Mouse (Mus musculus) hindbrain, embryonic 11.5 days (tissue): Measurements from ENCODE around the gene Map3k5. TPM values are rescaled to one million over a fixed set of nuclear protein-coding genes. Genes with fewer than 3 reads are reported as not detected.

ENCODE experiments used
- ATAC-seq: fragments of 200-750 bp; cut with Nextera tagmentation; 2 replicates; pipeline ENCODE4 v1.8.0; 2017; ENCODE audit warnings: mild to moderate bottlenecking, moderate TSS enrichment, moderate library complexity; ENCODE audit not compliant: low FRiP score
- DNase-seq: peaks from one replicate; pipeline ENCODE4 v3.0.0-alpha.2; 2015; ENCODE audit warnings: low spot score
- H3K27ac ChIP-seq: fragments of 300-500 bp; sonication (generic); 2 replicates; pipeline ENCODE4 v1.5.1; 2014; ENCODE audit warnings: mild to moderate bottlenecking, low read depth, low read length
- H3K27me3 ChIP-seq: fragments of 300-500 bp; sonication (generic); 2 replicates; pipeline ENCODE4 v1.6.1; 2014; ENCODE audit warnings: mild to moderate bottlenecking, low read length, moderate library complexity, mixed read lengths; ENCODE audit not compliant: control insufficient read depth, insufficient read depth
- H3K36me3 ChIP-seq: fragments of 300-500 bp; sonication (generic); 2 replicates; pipeline ENCODE4 v1.6.1; 2014; ENCODE audit warnings: mild to moderate bottlenecking, low read length, moderate library complexity, mixed read lengths; ENCODE audit not compliant: control insufficient read depth, insufficient read depth
- H3K4me1 ChIP-seq: fragments of 300-500 bp; sonication (generic); replicated peaks from 2 replicates; pipeline ENCODE4 v1.6.1; 2014; ENCODE audit warnings: low read length, mixed read lengths; ENCODE audit not compliant: control insufficient read depth, insufficient read depth
- H3K4me2 ChIP-seq: fragments of 300-500 bp; sonication (generic); replicated peaks from 2 replicates; pipeline ENCODE4 v1.6.1; 2014; ENCODE audit warnings: mild to moderate bottlenecking, low read depth, low read length
- H3K4me3 ChIP-seq: fragments of 300-500 bp; sonication (generic); 2 replicates; pipeline ENCODE4 v1.5.1; 2014; ENCODE audit warnings: low read depth, low read length
- H3K9ac ChIP-seq: fragments of 300-500 bp; sonication (generic); 2 replicates; pipeline ENCODE4 v1.6.1; 2014; ENCODE audit warnings: low read depth, low read length
- H3K9me3 ChIP-seq: fragments of 300-500 bp; sonication (generic); 2 replicates; pipeline ENCODE4 v1.6.1; 2016; ENCODE audit warnings: low read length; ENCODE audit not compliant: control insufficient read depth
- WGBS: fragments of 180-500 bp; shearing (Covaris S2); extraction: QIAGEN DNeasy Blood & Tissue Kit; methylation state at CpG from one replicate; pipeline ENCODE4 v1.1.7; 2014; 5-methylcytosine and 5-hydroxymethylcytosine counted together
- polyA plus RNA-seq: library from polyadenylated mRNA; unstranded; fragments of >200 nt; fragmentation: Nextera tagmentation; extraction: Ambion mirVana; gene quantifications from 2 replicates; pipeline ENCODE4 v1.2.1, GENCODE M21; 2014

Map3k5 gene
- polyA plus RNA-seq, 1 experiment from 2014 or later, result 0.66 TPM

DNA sequence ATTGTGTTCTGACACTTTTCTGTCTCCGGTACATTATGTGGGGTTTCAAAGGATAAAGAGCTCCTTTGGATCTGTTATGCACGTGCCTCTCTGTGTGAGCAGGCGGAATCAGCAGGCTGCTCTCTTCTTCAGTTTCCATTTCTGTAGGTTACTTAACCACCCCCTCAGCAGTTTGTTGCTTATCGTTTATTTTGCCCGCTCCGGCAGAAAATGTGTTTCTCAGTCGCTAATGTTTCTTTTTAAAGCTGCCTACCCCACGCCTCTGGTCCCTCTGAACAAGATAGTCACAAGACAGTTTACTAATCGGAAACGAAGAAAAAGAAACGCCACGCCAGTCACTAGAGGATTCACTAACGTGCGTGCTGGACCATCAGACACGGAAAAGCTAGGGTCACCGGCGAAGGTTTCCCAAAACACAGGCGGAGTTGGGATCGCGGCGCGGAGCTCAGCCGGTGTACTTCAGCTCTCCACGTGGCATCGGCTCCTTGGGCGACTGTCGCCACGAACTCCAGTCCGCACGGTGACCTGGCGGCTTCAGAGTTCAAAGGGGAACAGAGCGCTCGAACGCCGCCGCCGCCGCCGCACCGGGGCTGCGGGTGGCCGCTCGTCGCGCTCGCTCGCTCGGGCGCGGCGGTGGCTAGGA lies 214.0 kb downstream of the Map3k5 start, which contains the start of gene Map7:
Map7 (plus strand) TSS at position 342 of the 643 bp plus-strand sequence.
- Histone ChIP-seq H3K27ac (no peak within 1 kb of the TSS), H3K9ac (peak within 1 kb of the TSS; percentile 61), H3K27me3 (peaks cover 27% of the 10 kb centered on the region), H3K36me3 (no peaks in the 10 kb centered on the region), H3K9me3 (no peaks in the 10 kb centered on the region), H3K4me1 (no peaks in the 10 kb centered on the region), H3K4me2 (peak within 1 kb of the TSS; percentile 97), H3K4me3 (peak within 1 kb of the TSS; percentile 75)
- no peak for ATAC-seq
- peak; percentile 43 for DNase-seq
- 6% methylated on average over 31 of the region's 51 CpGs for WGBS

- Histone ChIP-seq H3K36me3 (no peaks in the 10 kb centered on the region), H3K4me3 (peak overlapping the region; percentile 75), H3K9ac (peak overlapping the region; percentile 61; the same call in 1 of the 2 replicates), H3K27ac (no peak overlapping the region), H3K4me1 (no peaks in the 10 kb centered on the region), H3K27me3 (peaks cover 27% of the 10 kb centered on the region), H3K4me2 (peak overlapping the region; percentile 97), H3K9me3 (no peaks in the 10 kb centered on the region)
- no peak for DNase-seq
- peak; percentile 77 for ATAC-seq
- WGBS, result 0% methylated on average over 12 of the region's 58 CpGs
These were observed 214.5 kb downstream of the Map3k5 start for GRCm38 (mm10) chr10:20148773-20149120.

- Histone ChIP-seq H3K4me1 (no peaks in the 10 kb centered on the region), H3K27me3 (peaks cover 27% of the 10 kb centered on the region), H3K27ac (no peak overlapping the region), H3K36me3 (no peaks in the 10 kb centered on the region), H3K4me3 (peak overlapping the region; percentile 75), H3K4me2 (peak overlapping the region; percentile 97), H3K9me3 (no peaks in the 10 kb centered on the region), H3K9ac (peak overlapping the region; percentile 61)
- DNase-seq (peak; percentile 67), ATAC-seq (peak; percentile 85)
- under 1% methylated on average over 40 of the region's 74 CpGs for WGBS
These were observed 215.0 kb downstream of the Map3k5 start for GRCm38 (mm10) chr10:20149121-20149834.

GRCm38 (mm10) chr10:20149835-20150355 lies 215.6 kb downstream of the Map3k5 start:
- H3K27ac ChIP-seq, result no peak overlapping the region
- H3K4me3 ChIP-seq, result peak overlapping the region; percentile 75
- peak overlapping the region; percentile 97 for H3K4me2 ChIP-seq
- no peaks in the 10 kb centered on the region for H3K36me3 ChIP-seq
- WGBS, result 3% methylated on average over 13 of the region's 13 CpGs
- H3K27me3 ChIP-seq, result peaks cover 27% of the 10 kb centered on the region
- no peak overlapping the region for H3K9ac ChIP-seq
- DNase-seq, result peak; percentile 57
- no peak for ATAC-seq
- no peaks in the 10 kb centered on the region for H3K9me3 ChIP-seq
- H3K4me1 ChIP-seq, result no peaks in the 10 kb centered on the region

DNA sequence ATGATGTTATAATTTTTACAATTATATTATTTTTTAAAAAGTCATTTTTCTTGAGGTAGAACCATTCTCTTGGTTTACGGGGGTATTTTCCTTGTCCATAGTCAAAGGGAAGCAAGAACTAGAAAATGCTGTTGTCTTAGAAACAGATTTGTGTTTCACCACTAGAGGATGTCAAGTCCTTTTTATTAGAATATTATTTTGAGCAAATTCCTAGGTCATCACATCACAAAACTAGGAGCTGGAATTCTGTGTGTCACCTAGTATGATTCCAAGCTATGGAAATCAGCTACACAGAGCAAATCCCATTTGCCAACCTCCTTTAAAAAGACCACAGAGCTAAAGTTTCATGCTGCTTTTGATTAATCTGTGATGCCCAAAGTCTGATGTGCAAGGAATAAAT lies 217.9 kb downstream of the Map3k5 start:
- DNase-seq (no peak), ATAC-seq (no peak)
- Histone ChIP-seq H3K9me3 (no peaks in the 10 kb centered on the region), H3K27me3 (peaks cover 23% of the 10 kb centered on the region), H3K27ac (no peak overlapping the region), H3K4me2 (no peak overlapping the region), H3K4me3 (no peak overlapping the region), H3K36me3 (no peaks in the 10 kb centered on the region), H3K4me1 (no peaks in the 10 kb centered on the region), H3K9ac (no peak overlapping the region)
- WGBS, result 97% methylated on average over 1 of the region's 1 CpGs

GRCm38 (mm10) chr10:20153507-20153906 lies 219.2 kb downstream of the Map3k5 start:
- WGBS, result 25% methylated on average over 2 of the region's 2 CpGs
- no peak for ATAC-seq
- no peaks in the 10 kb centered on the region for H3K9me3 ChIP-seq
- no peak overlapping the region for H3K4me3 ChIP-seq
- H3K4me2 ChIP-seq, result no peak overlapping the region
- no peak overlapping the region for H3K9ac ChIP-seq
- H3K27me3 ChIP-seq, result peaks cover 10% of the 10 kb centered on the region
- no peaks in the 10 kb centered on the region for H3K4me1 ChIP-seq
- DNase-seq, result peak; percentile 17
- H3K27ac ChIP-seq, result no peak overlapping the region
- no peaks in the 10 kb centered on the region for H3K36me3 ChIP-seq

- Histone ChIP-seq H3K27me3 (peaks cover under 1% of the 10 kb centered on the region; the same call in 1 of the 2 replicates), H3K36me3 (no peaks in the 10 kb centered on the region), H3K9me3 (no peaks in the 10 kb centered on the region), H3K9ac (no peak overlapping the region), H3K4me1 (no peaks in the 10 kb centered on the region), H3K27ac (no peak overlapping the region), H3K4me3 (no peak overlapping the region), H3K4me2 (no peak overlapping the region)
- DNase-seq (no peak), ATAC-seq (no peak)
- WGBS, result 70% methylated on average over 7 of the region's 7 CpGs
These were observed 221.1 kb downstream of the Map3k5 start for GRCm38 (mm10) chr10:20155401-20155800.

DNA sequence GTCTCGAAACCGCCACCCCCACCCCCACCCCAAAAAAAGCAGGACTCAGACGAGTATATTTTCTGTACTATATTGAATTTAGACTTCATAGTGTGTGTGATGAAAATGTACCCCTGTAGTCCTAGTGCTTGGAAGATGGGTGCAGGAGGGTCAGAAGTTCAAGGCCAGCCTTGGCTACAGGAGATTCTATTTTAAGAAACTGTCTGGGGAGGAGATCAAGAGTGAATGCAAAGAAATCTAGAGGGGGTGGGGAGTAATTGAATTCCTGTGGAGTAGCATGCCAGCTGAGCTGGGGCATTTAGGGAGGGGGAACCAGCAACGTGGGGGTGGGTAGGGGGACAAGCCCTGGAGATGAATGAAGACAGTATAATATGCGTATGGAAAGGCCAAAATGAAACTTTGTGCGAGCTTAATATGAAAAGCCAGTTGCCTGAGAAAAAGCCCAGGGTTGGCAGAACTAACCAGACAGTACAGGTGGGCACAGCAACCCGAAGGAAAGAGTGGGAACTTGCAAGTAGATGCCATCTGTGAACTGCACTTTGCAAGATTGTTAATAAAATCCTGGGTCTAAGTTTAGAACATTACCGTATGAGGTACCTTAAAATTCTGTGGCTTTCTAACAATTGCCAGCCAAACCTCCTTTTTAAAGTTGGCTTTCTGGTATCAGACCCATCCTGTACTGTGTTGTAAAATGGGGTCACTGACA lies 222.9 kb downstream of the Map3k5 start:
- Histone ChIP-seq H3K4me1 (no peaks in the 10 kb centered on the region), H3K9ac (no peak overlapping the region), H3K4me3 (no peak overlapping the region), H3K36me3 (no peaks in the 10 kb centered on the region), H3K4me2 (no peak overlapping the region), H3K27ac (no peak overlapping the region), H3K9me3 (no peaks in the 10 kb centered on the region), H3K27me3 (no peaks in the 10 kb centered on the region)
- no peak for DNase-seq
- ATAC-seq, result no peak
- 81% methylated on average over 8 of the region's 8 CpGs for WGBS
